Mouse (Mus musculus) hindbrain, embryonic 12.5 days (tissue): Measurements from ENCODE around the gene Slc25a25. TPM values are rescaled to one million over a fixed set of nuclear protein-coding genes. Genes with fewer than 3 reads are reported as not detected.

Experiments used
- ATAC-seq: fragments of 200-750 bp; cut with Nextera tagmentation; 2 replicates; pipeline ENCODE4 v1.8.0; 2017; ENCODE audit warnings: moderate TSS enrichment; ENCODE audit not compliant: low FRiP score
- H3K27ac ChIP-seq: fragments of 300-500 bp; sonication (generic); 2 replicates; pipeline ENCODE4 v1.5.1; 2016; ENCODE audit warnings: mild to moderate bottlenecking
- H3K27me3 ChIP-seq: fragments of 300-500 bp; sonication (generic); 2 replicates; pipeline ENCODE4 v1.6.1; 2016; ENCODE audit warnings: mild to moderate bottlenecking
- H3K36me3 ChIP-seq: fragments of 300-500 bp; sonication (generic); 2 replicates; pipeline ENCODE4 v1.6.1; 2016; ENCODE audit warnings: mild to moderate bottlenecking
- H3K4me1 ChIP-seq: fragments of 300-500 bp; sonication (generic); 2 replicates; pipeline ENCODE4 v1.6.1; 2016
- H3K4me2 ChIP-seq: fragments of 300-500 bp; sonication (generic); replicated peaks from 2 replicates; pipeline ENCODE4 v1.6.1; 2016; ENCODE audit warnings: mild to moderate bottlenecking
- H3K4me3 ChIP-seq: fragments of 300-500 bp; sonication (generic); 2 replicates; pipeline ENCODE4 v1.5.1; 2016; ENCODE audit warnings: mild to moderate bottlenecking
- H3K9ac ChIP-seq: fragments of 300-500 bp; sonication (generic); 2 replicates; pipeline ENCODE4 v1.6.1; 2016; ENCODE audit warnings: mild to moderate bottlenecking, moderate library complexity
- H3K9me3 ChIP-seq: fragments of 300-500 bp; sonication (generic); replicated peaks from 2 replicates; pipeline ENCODE4 v1.6.1; 2016; ENCODE audit warnings: mild to moderate bottlenecking
- WGBS: fragments of 180-500 bp; shearing (Covaris S2); methylation state at CpG from one replicate; pipeline ENCODE4 v1.1.7; 2016; 5-methylcytosine and 5-hydroxymethylcytosine counted together
- polyA plus RNA-seq: library from polyadenylated mRNA; unstranded; fragments of >200 nt; fragmentation: Nextera tagmentation; extraction: Ambion mirVana; gene quantifications from 2 replicates; pipeline ENCODE4 v1.2.1, GENCODE M21; 2016

The Slc25a25 gene
- polyA plus RNA-seq, 1 experiment from 2014 or later = 40.2 TPM

- Histone ChIP-seq H3K27me3 (peaks cover 25% of the 10 kb centered on the region; the same call in 1 of the 2 replicates), H3K4me2 (no peak overlapping the region), H3K27ac (no peak overlapping the region), H3K9me3 (no peaks in the 10 kb centered on the region), H3K4me3 (no peak overlapping the region), H3K4me1 (peaks cover 12% of the 10 kb centered on the region), H3K36me3 (peaks cover 22% of the 10 kb centered on the region), H3K9ac (no peak overlapping the region)
- 77% methylated on average over 2 of the region's 2 CpGs for WGBS
- no peak for ATAC-seq
Measured at GRCm38 (mm10) chr2:32382689-32383088, 68.6 kb downstream of the Slc25a25 start.

- Histone ChIP-seq H3K9me3 (no peaks in the 10 kb centered on the region), H3K27ac (peak within 1 kb of the TSS; percentile 41; the same call in 1 of the 2 replicates), H3K9ac (peak within 1 kb of the TSS; percentile 68), H3K4me2 (peak within 1 kb of the TSS; percentile 92), H3K27me3 (peaks cover 25% of the 10 kb centered on the region; the same call in 1 of the 2 replicates), H3K4me1 (peaks cover 12% of the 10 kb centered on the region), H3K4me3 (peak within 1 kb of the TSS; percentile 66), H3K36me3 (peaks cover 31% of the 10 kb centered on the region)
- peak; percentile 84 for ATAC-seq
- 0% methylated on average over 45 of the region's 47 CpGs for WGBS
Measured at GRCm38 (mm10) chr2:32381775-32382223, 69.4 kb downstream of the Slc25a25 start, which contains the start of gene 1110008P14Rik. TSS of gene 1110008P14Rik (minus strand) at chr2:32381938.

GRCm38 (mm10) chr2:32381141-32381774 is 70.0 kb downstream of the Slc25a25 start:
- Histone ChIP-seq H3K36me3 (peaks cover 36% of the 10 kb centered on the region), H3K4me2 (peak overlapping the region; percentile 92), H3K9me3 (no peaks in the 10 kb centered on the region), H3K27ac (peak overlapping the region; percentile 41; the same call in 1 of the 2 replicates), H3K4me3 (peak overlapping the region; percentile 66), H3K9ac (peak overlapping the region; percentile 68), H3K27me3 (peaks cover 25% of the 10 kb centered on the region; the same call in 1 of the 2 replicates), H3K4me1 (peaks cover 12% of the 10 kb centered on the region)
- ATAC-seq = peak; percentile 55
- under 1% methylated on average over 27 of the region's 27 CpGs for WGBS

GRCm38 (mm10) chr2:32380001-32380500 is 71.2 kb downstream of the Slc25a25 start:
- WGBS = 92% methylated on average over 7 of the region's 7 CpGs
- H3K9ac ChIP-seq = no peak overlapping the region
- H3K4me3 ChIP-seq = no peak overlapping the region
- H3K4me1 ChIP-seq = peaks cover 12% of the 10 kb centered on the region
- H3K36me3 ChIP-seq = peaks cover 48% of the 10 kb centered on the region
- no peak overlapping the region for H3K27ac ChIP-seq
- no peak overlapping the region for H3K4me2 ChIP-seq
- no peaks in the 10 kb centered on the region for H3K9me3 ChIP-seq
- peaks cover 25% of the 10 kb centered on the region; the same call in 1 of the 2 replicates for H3K27me3 ChIP-seq
- ATAC-seq = no peak

- Histone ChIP-seq H3K9me3 (no peaks in the 10 kb centered on the region), H3K4me1 (peaks cover 9% of the 10 kb centered on the region), H3K4me3 (no peak overlapping the region), H3K27ac (no peak overlapping the region), H3K4me2 (no peak overlapping the region), H3K36me3 (peaks cover 76% of the 10 kb centered on the region), H3K27me3 (peaks cover 10% of the 10 kb centered on the region; the same call in 1 of the 2 replicates), H3K9ac (no peak overlapping the region)
- ATAC-seq = no peak
- WGBS = 94% methylated on average over 10 of the region's 10 CpGs
Measured at GRCm38 (mm10) chr2:32376963-32377362, 74.3 kb downstream of the Slc25a25 start.

GRCm38 (mm10) chr2:32375317-32375940 is 75.8 kb downstream of the Slc25a25 start:
- 92% methylated on average over 13 of the region's 13 CpGs for WGBS
- peaks cover 92% of the 10 kb centered on the region for H3K36me3 ChIP-seq

GRCm38 (mm10) chr2:32374191-32374590 is 77.1 kb downstream of the Slc25a25 start:
- Histone ChIP-seq H3K4me1 (0 out of 2 replicates have a peak, but pooled peaks cover 2% of the 10 kb centered on the region), H3K4me2 (no peak overlapping the region)
- 91% methylated on average over 10 of the region's 10 CpGs for WGBS

More at GRCm38 (mm10) chr2:32375317-32375940, 75.8 kb downstream of the Slc25a25 start:
- 0 out of 2 replicates have a peak, but pooled peaks cover 2% of the 10 kb centered on the region for H3K4me1 ChIP-seq
- H3K27ac ChIP-seq = no peak overlapping the region
- peaks cover 10% of the 10 kb centered on the region; the same call in 1 of the 2 replicates for H3K27me3 ChIP-seq
- H3K4me2 ChIP-seq = no peak overlapping the region
- ATAC-seq = no peak
- H3K9ac ChIP-seq = no peak overlapping the region
- H3K4me3 ChIP-seq = no peak overlapping the region
- H3K9me3 ChIP-seq = no peaks in the 10 kb centered on the region

GRCm38 (mm10) chr2:32367315-32367714 is 83.9 kb downstream of the Slc25a25 start:
- Histone ChIP-seq H3K9me3 (no peaks in the 10 kb centered on the region), H3K4me1 (peaks cover 13% of the 10 kb centered on the region), H3K4me2 (no peak overlapping the region), H3K9ac (no peak overlapping the region), H3K27ac (no peak overlapping the region), H3K27me3 (no peaks in the 10 kb centered on the region), H3K4me3 (no peak overlapping the region), H3K36me3 (peaks cover 67% of the 10 kb centered on the region)
- no peak for ATAC-seq
- 97% methylated on average over 5 of the region's 5 CpGs for WGBS

More at GRCm38 (mm10) chr2:32374191-32374590, 77.1 kb downstream of the Slc25a25 start:
- Histone ChIP-seq H3K9me3 (no peaks in the 10 kb centered on the region), H3K27me3 (no peaks in the 10 kb centered on the region), H3K4me3 (no peak overlapping the region), H3K36me3 (peaks cover 97% of the 10 kb centered on the region), H3K9ac (no peak overlapping the region), H3K27ac (no peak overlapping the region)
- ATAC-seq = no peak

Other genes with a start within 250 kb of the Slc25a25 start
- 25.5 and 25.9 TPM in 2 replicates for gene Pomt1, start 214.9 kb downstream of the Slc25a25 start, polyA plus RNA-seq
- gene Uck1, start 191.3 kb downstream of the Slc25a25 start, polyA plus RNA-seq = 61.8 and 67.3 TPM in 2 replicates
- gene Golga2, start 164.1 kb downstream of the Slc25a25 start, polyA plus RNA-seq = 31.5 and 31.6 TPM in 2 replicates
- gene Swi5, start 163.4 kb downstream of the Slc25a25 start, polyA plus RNA-seq = 380 and 382 TPM in 2 replicates
- gene Ciz1, start 99.1 kb downstream of the Slc25a25 start, polyA plus RNA-seq = 59.1 and 66.3 TPM in 2 replicates
- 44.4 and 47.5 TPM in 2 replicates for gene Dnm1, start 98.1 kb downstream of the Slc25a25 start, polyA plus RNA-seq
- 62.6 and 72.8 TPM in 2 replicates for gene 1110008P14Rik, start 69.5 kb downstream of the Slc25a25 start, polyA plus RNA-seq
- 0.95 and 1.2 TPM in 2 replicates for gene Lcn2, start 63.2 kb downstream of the Slc25a25 start, polyA plus RNA-seq
- 34.5 and 35.1 TPM in 2 replicates for gene Ptges2, start 55.5 kb downstream of the Slc25a25 start, polyA plus RNA-seq
- gene Naif1, start 988 bp downstream of the Slc25a25 start, polyA plus RNA-seq = 5.9 and 6.2 TPM in 2 replicates
- 12.6 and 15.5 TPM in 2 replicates for gene Fam102a, start 83.9 kb upstream of the Slc25a25 start, polyA plus RNA-seq
- 110 and 117 TPM in 2 replicates for gene Dpm2, start 119.4 kb upstream of the Slc25a25 start, polyA plus RNA-seq
- 4.2 and 5.0 TPM in 2 replicates for gene Pip5kl1, start 123.4 kb upstream of the Slc25a25 start, polyA plus RNA-seq
- 0.31 and 0.56 TPM in 2 replicates for gene 9430097D07Rik, start 124.2 kb upstream of the Slc25a25 start, polyA plus RNA-seq
- 21.5 and 22.9 TPM in 2 replicates for gene St6galnac4, start 135.7 kb upstream of the Slc25a25 start, polyA plus RNA-seq
- 13.5 and 14.3 TPM in 2 replicates for gene St6galnac6, start 148.3 kb upstream of the Slc25a25 start, polyA plus RNA-seq
- 40.4 and 43.2 TPM in 2 replicates for gene Ak1, start 170.3 kb upstream of the Slc25a25 start, polyA plus RNA-seq
- 31.6 and 32.1 TPM in 2 replicates for gene Eng, start 195.2 kb upstream of the Slc25a25 start, polyA plus RNA-seq